Mouse (Mus musculus): ENCODE results near the gene Focad.

GRCm38 (mm10) chr4:88458093-88458492 lies 363.7 kb downstream of the Focad start:
- TF ChIP-seq POLR2A (IDR thresholded peaks at IDR 0.05; ENCODE audit: borderline replicate concordance, control insufficient read depth, low read depth, low read length) (no peak), CTCF (IDR thresholded peaks at IDR 0.05; ENCODE audit: control insufficient read depth, insufficient read depth, low read length) (no peak)
